Mouse (Mus musculus) liver, adult 2 months (tissue): ENCODE results near the gene Themis3.

Experiments
- CTCF ChIP-seq: fragments of 200-500 bp; IDR thresholded peaks from 2 replicates; pipeline ENCODE4 v1.5.1; 2011; ENCODE audit warnings: low read depth, low read length, control low read depth
- POLR2A ChIP-seq: fragments of 200-500 bp; IDR thresholded peaks from 2 replicates; pipeline ENCODE4 v1.6.1; 2011; ENCODE audit warnings: low read length, control low read depth; ENCODE audit not compliant: insufficient read depth; ENCODE audit errors: extremely low read depth

GRCm38 (mm10) chr17:66589864-66590263 is 4.6 kb downstream of the Themis3 start:
- no peak for TF ChIP-seq CTCF
- TF ChIP-seq POLR2A, result no peak
